Mouse (Mus musculus): ENCODE results near the gene Ccl12. TPM values are rescaled to one million over a fixed set of nuclear protein-coding genes. Genes with fewer than 3 reads are reported as not detected.
A peak's percentile ranks its signal among the peaks of the same experiment; 100 is the strongest.

Gene Ccl12
- under 1 TPM in 1 of 2 experiments, not detected in 1; 0.86 TPM for total RNA-seq (2021)
- long read RNA-seq, experiment 1, result 0 reads
- long read RNA-seq, experiment 2, partial matches to known transcripts, result 0 of 1 reads
- long read RNA-seq, experiment 2, other reads (novel, unspliced or antisense), result 0 of 1 reads

- intact Hi-C loops (cut with DNase I; ENCODE audit: low total_unique reads), result no loop called here
- no peak for DNase-seq
These were observed at the start of gene Ccl12 for GRCm38 (mm10) chr11:82101529-82101928. Gene Ccl12 (plus strand): TSS chr11:82101845.

GRCm38 (mm10) chr11:82053849-82054248, 47.8 kb upstream of the Ccl12 start:
- intact Hi-C loops (cut with DNase I; ENCODE audit: low total_unique reads), result no loop called here

GRCm38 (mm10) chr11:82057646-82058045, 44.0 kb upstream of the Ccl12 start, which contains the start of gene Ccl11:
Gene Ccl11 (plus strand): TSS chr11:82057823.
- intact Hi-C loops (cut with DNase I; ENCODE audit: low total_unique reads), result no loop called here
- peak; percentile 37 for DNase-seq

More at GRCm38 (mm10) chr11:82053849-82054248, 47.8 kb upstream of the Ccl12 start:
- no peak for DNase-seq

GRCm38 (mm10) chr11:82062226-82062625, 39.4 kb upstream of the Ccl12 start:
- no peak for DNase-seq
- intact Hi-C loops (cut with DNase I; ENCODE audit: low total_unique reads), result no loop called here

- intact Hi-C loops (cut with DNase I; ENCODE audit: low total_unique reads), result no loop called here
- no peak for DNase-seq
These were observed 38.2 kb upstream of the Ccl12 start for GRCm38 (mm10) chr11:82063454-82063853.

- no peak for DNase-seq
- intact Hi-C loops (cut with DNase I; ENCODE audit: low total_unique reads), result no loop called here
These were observed 34.6 kb upstream of the Ccl12 start for GRCm38 (mm10) chr11:82066953-82067571.

GRCm38 (mm10) chr11:82071076-82071475, 30.6 kb upstream of the Ccl12 start:
- peak; percentile 12 for DNase-seq
- intact Hi-C loops (cut with DNase I; ENCODE audit: low total_unique reads), result no loop called here

GRCm38 (mm10) chr11:82072374-82072773, 29.3 kb upstream of the Ccl12 start:
- DNase-seq, result no peak
- intact Hi-C loops (cut with DNase I; ENCODE audit: low total_unique reads), result no loop called here

- intact Hi-C loops (cut with DNase I; ENCODE audit: low total_unique reads), result no loop called here
- peak; percentile 6 for DNase-seq
These were observed 28.7 kb upstream of the Ccl12 start for GRCm38 (mm10) chr11:82072984-82073383.

GRCm38 (mm10) chr11:82073686-82074085, 28.0 kb upstream of the Ccl12 start:
- intact Hi-C loops (cut with DNase I; ENCODE audit: low total_unique reads), result no loop called here
- DNase-seq, result no peak

GRCm38 (mm10) chr11:82077031-82077430, 24.6 kb upstream of the Ccl12 start:
- DNase-seq, result no peak
- intact Hi-C loops (cut with DNase I; ENCODE audit: low total_unique reads), result no loop called here

GRCm38 (mm10) chr11:82078136-82078730, 23.4 kb upstream of the Ccl12 start:
- DNase-seq, result no peak
- intact Hi-C loops (cut with DNase I; ENCODE audit: low total_unique reads), result no loop called here

GRCm38 (mm10) chr11:82080865-82081264, 20.8 kb upstream of the Ccl12 start:
- intact Hi-C loops (cut with DNase I; ENCODE audit: low total_unique reads), result no loop called here
- DNase-seq, result no peak

GRCm38 (mm10) chr11:82084360-82084759, 17.3 kb upstream of the Ccl12 start:
- no peak for DNase-seq
- intact Hi-C loops (cut with DNase I; ENCODE audit: low total_unique reads), result no loop called here

- no peak for DNase-seq
- intact Hi-C loops (cut with DNase I; ENCODE audit: low total_unique reads), result no loop called here
These were observed 1.9 kb upstream of the Ccl12 start for GRCm38 (mm10) chr11:82099511-82100323.

- intact Hi-C loops (cut with DNase I; ENCODE audit: low total_unique reads), result no loop called here
These were observed 558 bp upstream of the Ccl12 start for GRCm38 (mm10) chr11:82101087-82101486.

GRCm38 (mm10) chr11:82109611-82110010, 8.0 kb downstream of the Ccl12 start:
- DNase-seq, result no peak
- intact Hi-C loops (cut with DNase I; ENCODE audit: low total_unique reads), result no loop called here

More at GRCm38 (mm10) chr11:82101087-82101486, 558 bp upstream of the Ccl12 start:
- no peak for DNase-seq

GRCm38 (mm10) chr11:82110372-82111248, 9.0 kb downstream of the Ccl12 start:
- no peak for DNase-seq
- intact Hi-C loops (cut with DNase I; ENCODE audit: low total_unique reads), result no loop called here

GRCm38 (mm10) chr11:82114885-82115284, 13.2 kb downstream of the Ccl12 start, which contains the start of gene Ccl8:
Gene Ccl8 (plus strand): TSS chr11:82115185.
- intact Hi-C loops (cut with DNase I; ENCODE audit: low total_unique reads), result no loop called here
- no peak for DNase-seq

Data from gastrocnemius, postnatal 14 days (tissue).